Mouse (Mus musculus): ENCODE measurements around the gene Tnfsf15. TPM values are rescaled to one million over a fixed set of nuclear protein-coding genes. Genes with fewer than 3 reads are reported as not detected.

Gene Tnfsf15
- polyA plus RNA-seq, 1 experiment from 2014 or later, result 0.27 TPM

- Histone ChIP-seq H3K4me1 (replicated peaks; ENCODE audit: control insufficient read depth, insufficient read depth, low read length) (peaks cover 19% of the 10 kb centered on the region), H3K27ac (ENCODE audit: low read depth) (no peak overlapping the region), H3K36me3 (ENCODE audit: control insufficient read depth, insufficient read depth, low read length) (no peaks in the 10 kb centered on the region), H3K4me2 (ENCODE audit: low read length) (no peak overlapping the region), H3K4me3 (ENCODE audit: low read depth, low read length) (no peak overlapping the region), H3K9ac (ENCODE audit: low read length) (no peak overlapping the region), H3K27me3 (replicated peaks; ENCODE audit: control insufficient read depth, insufficient read depth, low read length) (no peaks in the 10 kb centered on the region), H3K9me3 (ENCODE audit: control insufficient read depth, low read length) (no peaks in the 10 kb centered on the region)
- ATAC-seq (replicated peaks; ENCODE audit: low FRiP score, low TSS enrichment, low read depth), result no peak
- WGBS, result 68% methylated on average over 7 of the region's 7 CpGs
- DNase-seq (ENCODE audit: low spot score), result no peak
Measured at GRCm38 (mm10) chr4:63739524-63739923, 5.4 kb downstream of the Tnfsf15 start.

DNA sequence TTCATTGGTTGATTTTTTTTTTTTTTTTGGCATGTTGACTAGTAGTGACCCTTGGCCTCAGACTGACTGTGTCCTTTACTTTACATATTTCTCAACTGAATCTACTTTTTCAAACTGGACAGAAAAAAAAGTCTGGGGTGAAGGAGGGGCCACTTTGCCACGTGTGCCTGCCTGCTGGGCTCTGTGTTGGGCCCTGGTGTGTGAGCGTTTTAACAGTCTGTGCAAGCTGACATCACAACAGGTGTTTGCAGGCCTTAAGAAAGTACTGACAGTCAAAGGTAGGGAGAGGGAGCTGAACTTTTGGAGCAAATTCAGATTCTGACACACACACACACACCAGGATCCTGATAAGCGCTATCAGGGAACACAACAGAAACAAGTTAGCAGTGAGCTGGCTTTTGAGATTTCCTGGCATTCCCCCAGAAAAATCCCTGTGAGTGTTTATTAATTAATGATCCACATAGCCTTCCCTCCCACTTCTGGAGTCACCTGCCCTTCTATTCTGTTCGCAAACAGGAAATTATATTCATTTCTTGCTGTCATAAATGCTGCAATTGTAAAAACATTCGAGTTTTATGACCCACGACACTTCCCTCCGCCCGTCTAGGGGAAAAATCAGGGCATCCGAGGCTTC lies 6.4 kb downstream of the Tnfsf15 start:
- Histone ChIP-seq H3K9ac (ENCODE audit: low read length) (no peak overlapping the region), H3K27me3 (replicated peaks; ENCODE audit: control insufficient read depth, insufficient read depth, low read length) (no peaks in the 10 kb centered on the region), H3K4me1 (replicated peaks; ENCODE audit: control insufficient read depth, insufficient read depth, low read length) (peaks cover 14% of the 10 kb centered on the region), H3K9me3 (ENCODE audit: control insufficient read depth, low read length) (no peaks in the 10 kb centered on the region), H3K27ac (ENCODE audit: low read depth) (no peak overlapping the region), H3K4me2 (ENCODE audit: low read length) (no peak overlapping the region), H3K4me3 (ENCODE audit: low read depth, low read length) (no peak overlapping the region), H3K36me3 (ENCODE audit: control insufficient read depth, insufficient read depth, low read length) (no peaks in the 10 kb centered on the region)
- peak; percentile 52 for ATAC-seq (replicated peaks; ENCODE audit: low FRiP score, low TSS enrichment, low read depth)
- no peak for DNase-seq (ENCODE audit: low spot score)
- 43% methylated on average over 9 of the region's 9 CpGs for WGBS

DNA sequence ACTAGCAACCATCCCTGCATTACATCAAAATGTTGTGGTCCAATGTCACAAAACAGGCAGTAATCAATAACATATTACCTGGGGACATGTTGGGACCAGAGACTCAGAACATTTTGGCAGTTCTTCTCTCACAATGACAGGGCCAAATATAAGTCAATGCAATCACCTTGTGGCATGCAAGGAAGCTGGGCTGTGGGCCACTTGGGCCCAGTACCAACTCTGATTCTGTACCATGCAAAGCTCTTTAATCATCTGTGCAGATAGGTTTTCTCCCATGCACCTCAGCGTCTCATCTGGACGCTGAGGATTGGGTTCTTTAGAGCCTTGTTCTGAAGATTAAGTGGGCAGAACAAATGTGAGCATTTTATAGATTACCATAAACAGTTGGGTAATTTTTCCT lies 13.6 kb downstream of the Tnfsf15 start:
- 73% methylated on average over 2 of the region's 2 CpGs for WGBS
- ATAC-seq (replicated peaks; ENCODE audit: low FRiP score, low TSS enrichment, low read depth), result no peak
- H3K36me3 ChIP-seq (ENCODE audit: control insufficient read depth, insufficient read depth, low read length), result no peaks in the 10 kb centered on the region
- H3K27me3 ChIP-seq (replicated peaks; ENCODE audit: control insufficient read depth, insufficient read depth, low read length), result no peaks in the 10 kb centered on the region
- H3K9me3 ChIP-seq (ENCODE audit: control insufficient read depth, low read length), result no peaks in the 10 kb centered on the region
- H3K9ac ChIP-seq (ENCODE audit: low read length), result no peak overlapping the region
- DNase-seq (ENCODE audit: low spot score), result no peak
- H3K4me1 ChIP-seq (replicated peaks; ENCODE audit: control insufficient read depth, insufficient read depth, low read length), result no peaks in the 10 kb centered on the region
- no peak overlapping the region for H3K4me3 ChIP-seq (ENCODE audit: low read depth, low read length)
- H3K4me2 ChIP-seq (ENCODE audit: low read length), result no peak overlapping the region
- H3K27ac ChIP-seq (ENCODE audit: low read depth), result no peak overlapping the region

DNA sequence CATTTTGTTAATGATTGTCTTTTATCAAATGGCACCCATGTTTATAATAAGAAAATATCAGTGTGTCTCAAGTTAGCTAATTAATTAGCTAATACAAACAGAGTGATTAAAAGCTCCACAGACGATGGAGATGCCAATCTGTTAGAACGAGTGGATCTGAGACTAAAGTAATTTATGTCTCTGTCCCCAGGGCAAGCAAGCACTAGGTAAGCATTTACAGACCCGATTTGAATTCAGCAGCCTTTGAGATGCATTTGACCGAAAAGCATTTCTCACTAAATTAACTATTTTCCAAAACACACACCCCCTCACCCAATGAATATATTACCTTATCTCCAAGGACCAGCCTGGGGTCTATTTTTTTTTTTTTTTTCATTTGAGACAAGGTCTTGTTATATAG lies 18.2 kb downstream of the Tnfsf15 start:
- Histone ChIP-seq H3K27ac (ENCODE audit: low read depth) (no peak overlapping the region), H3K4me1 (replicated peaks; ENCODE audit: control insufficient read depth, insufficient read depth, low read length) (no peaks in the 10 kb centered on the region), H3K27me3 (replicated peaks; ENCODE audit: control insufficient read depth, insufficient read depth, low read length) (no peaks in the 10 kb centered on the region), H3K36me3 (ENCODE audit: control insufficient read depth, insufficient read depth, low read length) (no peaks in the 10 kb centered on the region), H3K4me3 (ENCODE audit: low read depth, low read length) (no peak overlapping the region), H3K4me2 (ENCODE audit: low read length) (no peak overlapping the region), H3K9me3 (ENCODE audit: control insufficient read depth, low read length) (no peaks in the 10 kb centered on the region), H3K9ac (ENCODE audit: low read length) (no peak overlapping the region)
- DNase-seq (ENCODE audit: low spot score), result no peak
- WGBS, result 57% methylated on average over 4 of the region's 4 CpGs
- no peak for ATAC-seq (replicated peaks; ENCODE audit: low FRiP score, low TSS enrichment, low read depth)

DNA sequence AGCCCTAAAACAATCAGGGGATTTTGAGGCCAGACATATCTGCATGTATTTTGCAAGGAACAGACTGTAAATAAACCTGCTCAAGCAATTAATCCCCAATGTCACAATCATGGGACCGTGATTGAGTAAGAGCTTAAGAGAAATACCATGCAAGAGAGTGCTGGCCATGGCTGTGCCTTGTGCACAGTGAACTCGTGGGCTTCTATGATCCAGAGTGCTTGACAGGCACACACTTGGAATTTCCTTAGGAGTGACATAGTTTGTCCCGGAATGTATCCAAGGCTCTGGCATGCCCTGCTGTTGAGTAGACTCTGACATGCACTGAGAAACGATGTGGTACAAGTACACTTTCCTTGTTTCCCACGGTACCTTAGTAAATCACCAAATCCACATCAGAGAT lies 18.9 kb downstream of the Tnfsf15 start:
- Histone ChIP-seq H3K4me3 (ENCODE audit: low read depth, low read length) (no peak overlapping the region), H3K9ac (ENCODE audit: low read length) (no peak overlapping the region), H3K36me3 (ENCODE audit: control insufficient read depth, insufficient read depth, low read length) (no peaks in the 10 kb centered on the region), H3K9me3 (ENCODE audit: control insufficient read depth, low read length) (no peaks in the 10 kb centered on the region), H3K27ac (ENCODE audit: low read depth) (no peak overlapping the region), H3K4me1 (replicated peaks; ENCODE audit: control insufficient read depth, insufficient read depth, low read length) (no peaks in the 10 kb centered on the region), H3K4me2 (ENCODE audit: low read length) (no peak overlapping the region), H3K27me3 (replicated peaks; ENCODE audit: control insufficient read depth, insufficient read depth, low read length) (no peaks in the 10 kb centered on the region)
- no peak for DNase-seq (ENCODE audit: low spot score)
- ATAC-seq (replicated peaks; ENCODE audit: low FRiP score, low TSS enrichment, low read depth), result no peak
- 51% methylated on average over 5 of the region's 5 CpGs for WGBS

GRCm38 (mm10) chr4:63717922-63718643 lies 26.8 kb downstream of the Tnfsf15 start:
- Histone ChIP-seq H3K4me1 (replicated peaks; ENCODE audit: control insufficient read depth, insufficient read depth, low read length) (no peaks in the 10 kb centered on the region; the same call in 1 of the 2 replicates), H3K4me2 (ENCODE audit: low read length) (no peak overlapping the region), H3K9me3 (ENCODE audit: control insufficient read depth, low read length) (no peaks in the 10 kb centered on the region), H3K36me3 (ENCODE audit: control insufficient read depth, insufficient read depth, low read length) (no peaks in the 10 kb centered on the region), H3K4me3 (ENCODE audit: low read depth, low read length) (no peak overlapping the region), H3K9ac (ENCODE audit: low read length) (no peak overlapping the region), H3K27me3 (replicated peaks; ENCODE audit: control insufficient read depth, insufficient read depth, low read length) (no peaks in the 10 kb centered on the region), H3K27ac (ENCODE audit: low read depth) (no peak overlapping the region)
- 47% methylated on average over 8 of the region's 8 CpGs for WGBS
- peak; percentile 58; the same call in 1 of the 2 replicates for ATAC-seq (replicated peaks; ENCODE audit: low FRiP score, low TSS enrichment, low read depth)
- DNase-seq (ENCODE audit: low spot score), result no peak

GRCm38 (mm10) chr4:63711886-63712285 lies 33.0 kb downstream of the Tnfsf15 start:
- no peaks in the 10 kb centered on the region for H3K4me1 ChIP-seq (replicated peaks; ENCODE audit: control insufficient read depth, insufficient read depth, low read length)
- no peaks in the 10 kb centered on the region for H3K27me3 ChIP-seq (replicated peaks; ENCODE audit: control insufficient read depth, insufficient read depth, low read length)
- WGBS, result 89% methylated on average over 5 of the region's 5 CpGs
- no peaks in the 10 kb centered on the region for H3K36me3 ChIP-seq (ENCODE audit: control insufficient read depth, insufficient read depth, low read length)
- H3K9me3 ChIP-seq (ENCODE audit: control insufficient read depth, low read length), result no peaks in the 10 kb centered on the region
- no peak overlapping the region for H3K27ac ChIP-seq (ENCODE audit: low read depth)
- H3K4me2 ChIP-seq (ENCODE audit: low read length), result no peak overlapping the region
- no peak for DNase-seq (ENCODE audit: low spot score)
- no peak overlapping the region for H3K4me3 ChIP-seq (ENCODE audit: low read depth, low read length)
- ATAC-seq (replicated peaks; ENCODE audit: low FRiP score, low TSS enrichment, low read depth), result no peak
- no peak overlapping the region for H3K9ac ChIP-seq (ENCODE audit: low read length)

DNA sequence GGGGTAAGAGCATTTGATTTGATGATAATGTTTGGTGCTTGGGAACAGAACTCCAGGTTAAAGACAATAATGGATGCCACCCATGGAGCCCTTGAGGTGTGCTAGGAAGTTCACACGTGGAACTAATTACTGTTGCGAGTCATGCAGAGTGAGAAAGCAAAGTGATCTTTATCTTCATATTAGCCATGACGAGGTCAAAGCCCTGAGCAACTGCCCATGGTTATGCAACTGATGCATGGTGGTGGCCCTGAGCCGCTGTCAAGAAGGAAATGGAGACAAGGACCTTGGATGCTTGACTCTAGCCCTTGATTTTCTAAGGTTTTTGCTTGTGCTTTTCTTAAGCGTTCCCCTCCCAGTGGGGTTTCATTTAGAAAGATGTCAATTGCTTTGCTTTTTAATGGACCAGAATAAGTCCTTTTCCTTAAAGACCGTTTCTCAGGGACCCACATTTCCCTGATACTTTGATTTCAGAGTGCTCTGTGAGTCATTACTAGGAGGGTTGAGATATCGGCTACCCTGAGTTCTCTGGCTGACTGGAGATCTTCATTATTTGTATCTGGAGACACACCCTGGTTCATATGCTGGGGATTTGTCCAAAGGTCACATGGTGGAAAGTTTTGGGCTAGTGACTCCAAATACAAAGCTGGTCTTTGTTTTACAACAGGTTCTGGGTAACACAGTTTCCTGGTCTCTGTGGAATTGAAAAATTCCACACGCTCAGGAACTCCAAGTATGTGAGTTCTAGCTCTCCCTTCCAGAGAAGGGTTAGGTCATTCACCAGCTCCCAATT lies 34.3 kb downstream of the Tnfsf15 start:
- Histone ChIP-seq H3K27ac (ENCODE audit: low read depth) (no peak overlapping the region), H3K27me3 (replicated peaks; ENCODE audit: control insufficient read depth, insufficient read depth, low read length) (no peaks in the 10 kb centered on the region), H3K4me3 (ENCODE audit: low read depth, low read length) (no peak overlapping the region), H3K4me1 (replicated peaks; ENCODE audit: control insufficient read depth, insufficient read depth, low read length) (no peaks in the 10 kb centered on the region), H3K9me3 (ENCODE audit: control insufficient read depth, low read length) (no peaks in the 10 kb centered on the region), H3K36me3 (ENCODE audit: control insufficient read depth, insufficient read depth, low read length) (no peaks in the 10 kb centered on the region), H3K9ac (ENCODE audit: low read length) (no peak overlapping the region), H3K4me2 (ENCODE audit: low read length) (no peak overlapping the region)
- no peak for DNase-seq (ENCODE audit: low spot score)
- WGBS, result 82% methylated on average over 8 of the region's 8 CpGs
- ATAC-seq (replicated peaks; ENCODE audit: low FRiP score, low TSS enrichment, low read depth), result no peak; the same call in 1 of the 2 replicates

Measured in intestine, embryonic 14.5 days (tissue).